Mouse (Mus musculus) ES-E14 (cell line): ENCODE results near the gene Gm9857.

ENCODE experiments used
- CHD2 ChIP-seq: IDR thresholded peaks from 2 replicates; pipeline ENCODE4 v1.6.1; 2014; ENCODE audit warnings: mild to moderate bottlenecking, low read depth, low read length, inconsistent platforms
- HCFC1 ChIP-seq: IDR thresholded peaks from 2 replicates; pipeline ENCODE4 v1.6.1; 2012; ENCODE audit warnings: low read length, inconsistent platforms, borderline replicate concordance; ENCODE audit not compliant: insufficient read depth
- MAFK ChIP-seq: IDR thresholded peaks from 2 replicates; pipeline ENCODE4 v1.6.1; 2014; ENCODE audit warnings: mild to moderate bottlenecking, low read depth, low read length, inconsistent platforms; ENCODE audit not compliant: insufficient read depth
- ZC3H11A ChIP-seq: IDR thresholded peaks from 2 replicates; pipeline ENCODE4 v1.6.1; 2012; ENCODE audit warnings: low read depth, mild to moderate bottlenecking, inconsistent platforms, low read length, borderline replicate concordance
- ZNF384 ChIP-seq: IDR thresholded peaks from 2 replicates; pipeline ENCODE4 v1.6.1; 2012; ENCODE audit warnings: low read depth, low read length, inconsistent platforms

DNA sequence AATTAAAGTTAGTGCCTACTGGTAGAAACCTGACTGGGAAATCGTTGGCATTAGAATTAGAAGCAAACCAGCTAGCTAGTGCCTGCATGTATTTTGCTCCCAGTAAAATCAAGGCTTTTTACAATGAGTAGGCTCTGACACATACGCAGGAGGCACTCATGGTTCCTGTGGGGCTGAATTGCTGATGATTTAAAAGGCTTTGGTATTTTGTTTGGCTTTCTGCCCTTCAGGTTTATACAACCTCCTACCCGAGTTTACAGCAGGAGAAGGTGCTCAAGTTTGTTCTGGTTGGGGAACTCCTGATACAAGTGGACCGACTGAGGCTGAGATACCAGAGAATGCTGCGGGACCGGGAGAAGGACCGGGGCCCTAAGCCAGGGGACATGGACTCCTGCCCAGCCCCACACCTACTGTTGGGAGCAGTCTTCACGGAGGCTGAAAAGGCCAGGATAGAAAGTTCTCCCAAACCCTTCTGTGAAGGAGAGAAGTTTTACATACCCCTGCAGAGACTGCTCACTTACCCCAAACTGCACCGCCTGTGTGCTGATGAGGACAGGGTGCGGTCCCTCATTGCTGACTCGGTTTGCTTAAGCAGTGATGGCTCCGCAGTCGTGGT lies 19.5 kb upstream of the Gm9857 start:
- TF ChIP-seq HCFC1 (no peak), CHD2 (no peak), ZC3H11A (no peak), ZNF384 (no peak), MAFK (no peak)
